Mouse (Mus musculus): ENCODE data around the gene Cmtm8. TPM values are rescaled to one million over a fixed set of nuclear protein-coding genes. Genes with fewer than 3 reads are reported as not detected.

Cmtm8 gene
- polyA plus RNA-seq, 1 experiment from 2014 or later: 14.9 TPM

DNA sequence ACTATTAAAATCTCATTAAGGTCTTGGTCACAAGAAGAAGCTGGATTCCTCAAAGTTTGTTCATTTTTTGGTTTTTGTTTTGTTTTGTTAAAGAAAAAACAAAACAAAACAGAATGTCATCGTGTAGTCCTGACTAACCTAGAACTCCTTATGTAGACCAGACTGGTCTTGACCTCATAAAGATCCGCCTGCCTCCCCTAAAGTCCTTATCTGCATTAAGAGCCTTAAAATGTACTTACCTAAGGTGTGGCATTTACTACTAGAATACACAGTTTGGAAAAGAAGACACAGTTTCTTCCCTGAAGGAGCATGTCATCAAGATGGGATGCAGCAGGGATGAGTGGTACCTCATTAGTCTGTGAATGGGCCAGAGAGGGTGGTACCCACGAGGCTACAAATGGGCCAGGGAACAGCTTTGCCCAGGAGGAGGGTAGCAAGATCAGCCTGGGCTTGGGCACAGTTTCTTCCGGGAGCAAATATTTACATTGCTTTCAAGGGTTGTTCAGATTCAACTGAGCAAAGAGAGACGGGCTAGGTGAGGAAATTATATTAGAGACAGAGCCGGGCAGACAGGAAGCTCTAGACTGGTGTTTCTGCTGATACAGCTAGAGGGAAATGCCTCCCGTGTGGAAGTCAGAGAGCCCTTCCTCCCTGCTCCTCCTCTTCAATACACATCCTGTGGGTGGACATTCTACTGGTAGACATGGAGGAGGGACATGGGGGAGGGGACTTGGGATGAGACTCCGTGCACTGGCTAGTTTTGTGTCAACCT is 7.6 kb upstream of the Cmtm8 start:
- Histone ChIP-seq H3K4me3 (no peak overlapping the region), H3K36me3 (no peaks in the 10 kb centered on the region), H3K9me3 (replicated peaks) (no peaks in the 10 kb centered on the region), H3K9ac (no peak overlapping the region), H3K27me3 (replicated peaks) (peaks cover 17% of the 10 kb centered on the region; the same call in 1 of the 2 replicates), H3K27ac (ENCODE audit: poor library complexity, severe bottlenecking) (no peak overlapping the region), H3K4me2 (no peak overlapping the region), H3K4me1 (replicated peaks) (no peaks in the 10 kb centered on the region)
- WGBS: 54% methylated on average over 8 of the region's 8 CpGs
- peak; percentile 73 for ATAC-seq (ENCODE audit: insufficient number of reproducible peaks, low FRiP score)

GRCm38 (mm10) chr9:114843634-114844016 is 331 bp downstream of the Cmtm8 start:
- H3K4me1 ChIP-seq (replicated peaks): peaks cover 12% of the 10 kb centered on the region; the same call in 1 of the 2 replicates
- 0% methylated on average over 40 of the region's 40 CpGs for WGBS
- no peaks in the 10 kb centered on the region for H3K36me3 ChIP-seq
- no peaks in the 10 kb centered on the region for H3K9me3 ChIP-seq (replicated peaks)
- peak overlapping the region; percentile 93 for H3K4me2 ChIP-seq
- H3K27me3 ChIP-seq (replicated peaks): no peaks in the 10 kb centered on the region
- ATAC-seq (ENCODE audit: insufficient number of reproducible peaks, low FRiP score): peak; percentile 46
- peak overlapping the region; percentile 81 for H3K4me3 ChIP-seq
- H3K9ac ChIP-seq: peak overlapping the region; percentile 81
- peak overlapping the region; percentile 8; the same call in 1 of the 2 replicates for H3K27ac ChIP-seq (ENCODE audit: poor library complexity, severe bottlenecking)

DNA sequence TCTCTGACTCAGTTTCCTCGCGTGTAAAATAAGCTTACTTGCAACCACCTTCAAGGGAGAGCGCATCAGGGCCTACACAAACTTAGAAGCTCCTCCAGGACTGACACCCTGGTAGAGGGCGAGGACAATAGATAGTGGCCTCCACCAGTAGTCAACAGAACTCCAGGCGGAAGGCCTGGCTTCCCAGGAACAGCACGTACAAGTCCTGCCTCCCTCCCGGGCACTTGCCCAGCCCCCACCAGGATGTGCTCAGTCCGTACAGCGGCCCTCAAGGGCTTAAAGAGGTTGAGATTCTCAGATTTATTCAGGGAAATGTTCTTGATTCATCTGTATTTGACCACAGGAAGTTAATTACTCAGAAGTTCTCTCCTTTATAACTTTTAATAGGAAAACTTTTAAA is 1.1 kb downstream of the Cmtm8 start:
- H3K9ac ChIP-seq: no peak overlapping the region
- H3K4me1 ChIP-seq (replicated peaks): peaks cover 12% of the 10 kb centered on the region; the same call in 1 of the 2 replicates
- H3K9me3 ChIP-seq (replicated peaks): no peaks in the 10 kb centered on the region
- WGBS: 36% methylated on average over 9 of the region's 9 CpGs
- H3K27ac ChIP-seq (ENCODE audit: poor library complexity, severe bottlenecking): no peak overlapping the region
- no peaks in the 10 kb centered on the region for H3K27me3 ChIP-seq (replicated peaks)
- peak overlapping the region; percentile 93 for H3K4me2 ChIP-seq
- no peaks in the 10 kb centered on the region for H3K36me3 ChIP-seq
- H3K4me3 ChIP-seq: peak overlapping the region; percentile 81
- ATAC-seq (ENCODE audit: insufficient number of reproducible peaks, low FRiP score): no peak

- Histone ChIP-seq H3K27me3 (replicated peaks) (no peaks in the 10 kb centered on the region), H3K4me3 (no peak overlapping the region), H3K36me3 (no peaks in the 10 kb centered on the region), H3K4me2 (peak overlapping the region; percentile 93; the same call in 1 of the 2 replicates), H3K27ac (ENCODE audit: poor library complexity, severe bottlenecking) (no peak overlapping the region), H3K9ac (no peak overlapping the region), H3K9me3 (replicated peaks) (no peaks in the 10 kb centered on the region), H3K4me1 (replicated peaks) (peaks cover 12% of the 10 kb centered on the region; the same call in 1 of the 2 replicates)
- WGBS: 76% methylated on average over 7 of the region's 7 CpGs
- ATAC-seq (ENCODE audit: insufficient number of reproducible peaks, low FRiP score): no peak
These were observed 1.7 kb downstream of the Cmtm8 start for GRCm38 (mm10) chr9:114842269-114842668.

GRCm38 (mm10) chr9:114838870-114839269 is 5.1 kb downstream of the Cmtm8 start:
- H3K9ac ChIP-seq: no peak overlapping the region
- ATAC-seq (ENCODE audit: insufficient number of reproducible peaks, low FRiP score): no peak
- no peaks in the 10 kb centered on the region for H3K27me3 ChIP-seq (replicated peaks)
- 78% methylated on average over 5 of the region's 5 CpGs for WGBS
- H3K4me2 ChIP-seq: no peak overlapping the region
- H3K36me3 ChIP-seq: no peaks in the 10 kb centered on the region
- no peaks in the 10 kb centered on the region for H3K9me3 ChIP-seq (replicated peaks)
- H3K27ac ChIP-seq (ENCODE audit: poor library complexity, severe bottlenecking): no peak overlapping the region
- H3K4me3 ChIP-seq: no peak overlapping the region
- peaks cover 7% of the 10 kb centered on the region; the same call in 1 of the 2 replicates for H3K4me1 ChIP-seq (replicated peaks)

GRCm38 (mm10) chr9:114831527-114831926 is 12.4 kb downstream of the Cmtm8 start:
- no peak overlapping the region for H3K27ac ChIP-seq (ENCODE audit: poor library complexity, severe bottlenecking)

GRCm38 (mm10) chr9:114830351-114830750 is 13.6 kb downstream of the Cmtm8 start:
- Histone ChIP-seq H3K4me2 (no peak overlapping the region), H3K27me3 (replicated peaks) (no peaks in the 10 kb centered on the region), H3K27ac (ENCODE audit: poor library complexity, severe bottlenecking) (no peak overlapping the region), H3K9ac (no peak overlapping the region), H3K4me1 (replicated peaks) (peaks cover 12% of the 10 kb centered on the region), H3K36me3 (no peaks in the 10 kb centered on the region), H3K9me3 (replicated peaks) (0 out of 2 replicates have a peak, but pooled peaks cover 4% of the 10 kb centered on the region), H3K4me3 (no peak overlapping the region)
- no peak for ATAC-seq (ENCODE audit: insufficient number of reproducible peaks, low FRiP score)
- WGBS: 54% methylated on average over 7 of the region's 7 CpGs

More at GRCm38 (mm10) chr9:114831527-114831926, 12.4 kb downstream of the Cmtm8 start:
- Histone ChIP-seq H3K9ac (no peak overlapping the region), H3K9me3 (replicated peaks) (0 out of 2 replicates have a peak, but pooled peaks cover 4% of the 10 kb centered on the region), H3K4me3 (no peak overlapping the region), H3K4me2 (no peak overlapping the region), H3K27me3 (replicated peaks) (no peaks in the 10 kb centered on the region), H3K4me1 (replicated peaks) (peaks cover 12% of the 10 kb centered on the region), H3K36me3 (no peaks in the 10 kb centered on the region)
- WGBS: 57% methylated on average over 6 of the region's 6 CpGs
- ATAC-seq (ENCODE audit: insufficient number of reproducible peaks, low FRiP score): no peak

DNA sequence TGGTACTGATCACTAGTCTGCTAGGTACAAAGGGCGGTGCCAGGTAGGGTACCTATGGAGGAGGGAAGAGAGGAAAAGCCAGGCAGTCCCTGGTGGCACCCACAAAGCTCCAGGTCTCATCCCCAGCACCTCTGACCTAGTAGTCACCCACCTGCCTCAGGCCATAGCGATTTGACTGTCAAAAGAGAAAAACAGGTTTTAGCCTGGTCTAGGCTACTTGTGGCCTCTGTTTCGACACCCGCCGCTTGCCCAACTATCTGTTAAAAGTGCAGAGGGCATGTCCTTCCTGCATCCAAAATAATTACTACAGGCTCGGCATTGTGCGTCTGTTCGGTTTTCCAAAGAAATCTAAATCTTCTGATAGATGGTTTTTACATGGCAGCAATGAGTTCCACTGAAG is 14.3 kb downstream of the Cmtm8 start:
- H3K9ac ChIP-seq: no peak overlapping the region
- no peak overlapping the region for H3K27ac ChIP-seq (ENCODE audit: poor library complexity, severe bottlenecking)
- peaks cover 12% of the 10 kb centered on the region for H3K4me1 ChIP-seq (replicated peaks)
- H3K27me3 ChIP-seq (replicated peaks): no peaks in the 10 kb centered on the region
- H3K4me2 ChIP-seq: no peak overlapping the region
- no peak overlapping the region for H3K4me3 ChIP-seq
- 0 out of 2 replicates have a peak, but pooled peaks cover 4% of the 10 kb centered on the region for H3K9me3 ChIP-seq (replicated peaks)
- 84% methylated on average over 8 of the region's 8 CpGs for WGBS
- no peak for ATAC-seq (ENCODE audit: insufficient number of reproducible peaks, low FRiP score)
- H3K36me3 ChIP-seq: no peaks in the 10 kb centered on the region

DNA sequence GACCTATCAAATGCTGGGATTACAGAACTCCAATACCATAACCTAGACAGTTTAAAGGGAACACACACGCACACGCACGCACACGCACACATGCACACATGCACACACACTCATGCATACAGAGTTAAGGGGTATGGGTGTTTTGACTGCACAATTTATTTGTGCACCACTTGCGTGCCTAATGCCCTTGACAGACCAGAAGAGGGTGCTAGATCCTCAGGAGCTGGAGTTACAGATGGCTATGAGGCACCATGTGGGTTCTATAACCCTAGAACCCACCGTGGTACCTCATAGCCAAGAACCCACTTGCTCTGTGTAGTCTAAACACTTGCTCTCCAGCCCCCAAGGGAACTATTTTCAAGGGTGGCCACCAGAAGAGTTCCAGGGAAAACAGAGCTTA is 15.6 kb downstream of the Cmtm8 start:
- H3K4me2 ChIP-seq: no peak overlapping the region
- 93% methylated on average over 6 of the region's 6 CpGs for WGBS
- ATAC-seq (ENCODE audit: insufficient number of reproducible peaks, low FRiP score): no peak
- no peak overlapping the region for H3K4me3 ChIP-seq
- H3K36me3 ChIP-seq: no peaks in the 10 kb centered on the region
- peaks cover 12% of the 10 kb centered on the region for H3K4me1 ChIP-seq (replicated peaks)
- no peak overlapping the region for H3K9ac ChIP-seq
- no peak overlapping the region for H3K27ac ChIP-seq (ENCODE audit: poor library complexity, severe bottlenecking)
- H3K27me3 ChIP-seq (replicated peaks): no peaks in the 10 kb centered on the region
- H3K9me3 ChIP-seq (replicated peaks): 0 out of 2 replicates have a peak, but pooled peaks cover 4% of the 10 kb centered on the region

DNA sequence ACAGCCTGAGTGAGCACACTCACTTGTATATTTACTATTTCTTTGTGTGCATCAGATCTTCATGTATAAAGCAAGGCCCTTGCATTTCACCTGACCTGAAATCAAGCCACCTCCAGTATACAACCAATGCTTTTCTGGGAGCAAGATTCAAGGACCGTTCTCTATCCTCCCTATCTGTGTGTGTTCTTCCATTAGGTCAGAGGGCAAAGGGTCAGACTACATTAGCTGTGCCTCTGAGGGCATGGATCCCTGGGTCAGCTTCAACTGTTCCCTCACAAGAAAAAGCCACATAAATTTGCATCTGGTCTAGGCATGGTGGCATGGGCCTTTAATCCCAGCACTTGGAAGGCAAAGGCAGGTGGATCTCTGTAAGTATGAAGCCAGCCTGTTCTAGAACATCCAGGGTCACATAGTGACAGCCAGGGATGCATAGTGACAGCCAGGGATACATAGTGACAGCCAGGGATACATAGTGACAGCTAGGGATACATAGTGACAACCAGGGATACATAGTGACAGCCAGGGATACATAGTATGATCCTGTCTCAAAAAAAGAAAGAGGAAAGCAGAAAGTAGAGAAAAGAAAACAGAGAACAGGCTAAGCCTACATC is 16.6 kb downstream of the Cmtm8 start:
- no peak overlapping the region for H3K4me2 ChIP-seq
- H3K4me3 ChIP-seq: no peak overlapping the region
- no peaks in the 10 kb centered on the region for H3K36me3 ChIP-seq
- 0 out of 2 replicates have a peak, but pooled peaks cover 4% of the 10 kb centered on the region for H3K9me3 ChIP-seq (replicated peaks)
- WGBS: 47% methylated on average over 1 of the region's 1 CpGs
- H3K4me1 ChIP-seq (replicated peaks): peaks cover 12% of the 10 kb centered on the region
- H3K27ac ChIP-seq (ENCODE audit: poor library complexity, severe bottlenecking): no peak overlapping the region
- ATAC-seq (ENCODE audit: insufficient number of reproducible peaks, low FRiP score): no peak
- H3K27me3 ChIP-seq (replicated peaks): no peaks in the 10 kb centered on the region
- no peak overlapping the region for H3K9ac ChIP-seq

DNA sequence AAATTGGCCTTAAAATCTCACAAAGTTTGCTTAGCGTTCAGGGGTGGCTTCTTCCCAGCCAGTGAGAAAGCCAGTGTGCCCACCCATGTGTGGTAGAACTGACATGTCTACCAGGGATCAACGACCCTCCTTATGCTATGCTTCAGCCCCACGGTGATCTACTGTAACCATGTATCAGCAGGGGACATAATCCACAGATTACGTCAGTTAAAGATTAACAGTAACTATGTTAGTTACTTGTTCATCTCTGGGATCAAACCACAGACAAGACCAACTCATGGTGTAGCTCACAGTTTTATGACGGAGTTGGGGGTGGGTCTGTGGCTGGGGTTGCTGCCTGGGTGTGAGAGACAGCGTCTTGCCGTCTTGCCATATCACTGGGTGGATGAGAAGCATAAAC is 19.8 kb downstream of the Cmtm8 start:
- Histone ChIP-seq H3K27ac (ENCODE audit: poor library complexity, severe bottlenecking) (no peak overlapping the region), H3K4me1 (replicated peaks) (peaks cover 12% of the 10 kb centered on the region), H3K9ac (no peak overlapping the region), H3K27me3 (replicated peaks) (no peaks in the 10 kb centered on the region), H3K4me3 (no peak overlapping the region), H3K9me3 (replicated peaks) (0 out of 2 replicates have a peak, but pooled peaks cover 4% of the 10 kb centered on the region), H3K4me2 (no peak overlapping the region), H3K36me3 (no peaks in the 10 kb centered on the region)
- WGBS: 88% methylated on average over 7 of the region's 7 CpGs
- no peak for ATAC-seq (ENCODE audit: insufficient number of reproducible peaks, low FRiP score)
